Mouse (Mus musculus) hindbrain, embryonic 13.5 days (tissue): ENCODE measurements around the gene Snrnp48. TPM values are rescaled to one million over a fixed set of nuclear protein-coding genes. Genes with fewer than 3 reads are reported as not detected.

Experiments used
- ATAC-seq: fragments of 200-750 bp; cut with Nextera tagmentation; 2 replicates; pipeline ENCODE4 v1.8.0; 2017; ENCODE audit warnings: moderate TSS enrichment; ENCODE audit not compliant: low FRiP score
- H3K27ac ChIP-seq: fragments of 300-500 bp; sonication (generic); 2 replicates; pipeline ENCODE4 v1.5.1; 2015; ENCODE audit warnings: inconsistent platforms, mild to moderate bottlenecking, moderate library complexity
- H3K27me3 ChIP-seq: fragments of 300-500 bp; sonication (generic); 2 replicates; pipeline ENCODE4 v1.6.1; 2015; ENCODE audit warnings: mild to moderate bottlenecking, inconsistent platforms
- H3K36me3 ChIP-seq: fragments of 300-500 bp; sonication (generic); 2 replicates; pipeline ENCODE4 v1.6.1; 2015; ENCODE audit warnings: mild to moderate bottlenecking, inconsistent platforms
- H3K4me1 ChIP-seq: fragments of 300-500 bp; sonication (generic); replicated peaks from 2 replicates; pipeline ENCODE4 v1.6.1; 2015; ENCODE audit warnings: inconsistent platforms
- H3K4me2 ChIP-seq: fragments of 300-500 bp; sonication (generic); 2 replicates; pipeline ENCODE4 v1.6.1; 2015; ENCODE audit warnings: inconsistent platforms, mild to moderate bottlenecking, moderate library complexity
- H3K4me3 ChIP-seq: fragments of 300-500 bp; sonication (generic); 2 replicates; pipeline ENCODE4 v1.5.1; 2015; ENCODE audit warnings: mild to moderate bottlenecking, inconsistent platforms
- H3K9ac ChIP-seq: fragments of 300-500 bp; sonication (generic); 2 replicates; pipeline ENCODE4 v1.6.1; 2015; ENCODE audit warnings: mild to moderate bottlenecking, inconsistent platforms
- H3K9me3 ChIP-seq: fragments of 300-500 bp; sonication (generic); 2 replicates; pipeline ENCODE4 v1.6.1; 2016; ENCODE audit warnings: inconsistent platforms
- WGBS: fragments of 180-500 bp; shearing (Covaris S2); methylation state at CpG from one replicate; pipeline ENCODE4 v1.1.7; 2015; 5-methylcytosine and 5-hydroxymethylcytosine counted together
- polyA plus RNA-seq: library from polyadenylated mRNA; unstranded; fragments of >200 nt; fragmentation: Nextera tagmentation; extraction: Ambion mirVana; gene quantifications from 2 replicates; pipeline ENCODE4 v1.2.1, GENCODE M21; 2015

The Snrnp48 gene
- polyA plus RNA-seq, 1 experiment from 2014 or later = 29.1 TPM

DNA sequence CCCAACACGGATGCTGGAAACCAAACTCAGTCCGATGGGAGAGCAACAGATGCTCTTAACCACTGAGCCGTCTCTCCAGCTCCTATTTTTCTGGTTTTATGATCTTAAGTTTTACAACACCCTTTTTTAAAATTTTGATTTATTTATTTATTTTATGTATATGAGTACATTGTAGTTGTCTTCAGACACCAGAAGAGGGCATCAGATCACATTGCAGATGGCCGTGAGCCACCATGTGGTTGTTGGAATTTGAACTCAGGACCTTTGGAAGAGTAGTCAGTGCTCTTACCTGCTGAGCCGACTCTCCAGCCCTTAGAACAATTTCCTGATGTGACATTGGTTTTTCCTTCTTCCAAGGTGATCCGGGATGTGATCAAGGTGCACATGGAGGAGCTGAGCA lies 15.6 kb downstream of the Snrnp48 start:
- WGBS = 92% methylated on average over 6 of the region's 6 CpGs
- H3K27me3 ChIP-seq = no peaks in the 10 kb centered on the region
- H3K9me3 ChIP-seq = no peaks in the 10 kb centered on the region
- H3K9ac ChIP-seq = no peak overlapping the region
- no peak for ATAC-seq
- no peak overlapping the region for H3K4me3 ChIP-seq
- no peak overlapping the region for H3K27ac ChIP-seq
- peaks cover 93% of the 10 kb centered on the region for H3K36me3 ChIP-seq
- H3K4me1 ChIP-seq = no peaks in the 10 kb centered on the region
- H3K4me2 ChIP-seq = no peak overlapping the region

DNA sequence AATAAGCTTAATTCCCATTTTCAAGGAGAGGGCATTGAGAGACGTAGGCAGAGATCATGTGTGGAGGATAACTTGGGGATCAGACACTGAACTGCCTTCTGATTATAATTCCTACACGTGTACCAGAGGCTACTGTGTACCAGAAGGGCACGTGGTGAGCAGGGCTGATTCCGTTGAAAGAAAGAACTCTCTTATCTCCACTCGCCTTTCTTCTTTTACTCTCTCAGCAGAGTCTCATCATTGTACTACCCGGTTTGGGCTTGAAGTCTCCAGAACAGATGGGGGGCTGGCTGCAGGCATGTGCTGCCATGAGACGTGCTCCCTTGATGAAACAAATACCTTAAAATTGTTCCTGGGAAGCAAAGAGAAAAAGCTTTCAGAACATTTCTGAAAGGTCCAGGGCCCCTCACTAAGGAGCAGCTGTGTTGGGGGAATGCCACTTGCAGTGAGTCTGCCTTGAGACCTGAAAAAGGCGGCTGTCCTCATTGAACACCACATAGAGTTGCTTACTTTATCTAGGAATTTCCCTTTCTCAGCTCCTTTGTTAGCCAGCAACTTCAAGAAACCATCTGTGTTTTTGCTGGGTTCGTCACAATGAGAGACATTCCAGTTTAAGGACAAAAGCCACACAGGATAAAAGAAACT lies 25.6 kb downstream of the Snrnp48 start:
- Histone ChIP-seq H3K9ac (no peak overlapping the region), H3K4me1 (no peaks in the 10 kb centered on the region), H3K4me2 (no peak overlapping the region), H3K27ac (no peak overlapping the region), H3K4me3 (no peak overlapping the region), H3K36me3 (peaks cover 37% of the 10 kb centered on the region), H3K27me3 (no peaks in the 10 kb centered on the region), H3K9me3 (no peaks in the 10 kb centered on the region; the same call in 1 of the 2 replicates)
- ATAC-seq = no peak
- WGBS = 66% methylated on average over 9 of the region's 9 CpGs

DNA sequence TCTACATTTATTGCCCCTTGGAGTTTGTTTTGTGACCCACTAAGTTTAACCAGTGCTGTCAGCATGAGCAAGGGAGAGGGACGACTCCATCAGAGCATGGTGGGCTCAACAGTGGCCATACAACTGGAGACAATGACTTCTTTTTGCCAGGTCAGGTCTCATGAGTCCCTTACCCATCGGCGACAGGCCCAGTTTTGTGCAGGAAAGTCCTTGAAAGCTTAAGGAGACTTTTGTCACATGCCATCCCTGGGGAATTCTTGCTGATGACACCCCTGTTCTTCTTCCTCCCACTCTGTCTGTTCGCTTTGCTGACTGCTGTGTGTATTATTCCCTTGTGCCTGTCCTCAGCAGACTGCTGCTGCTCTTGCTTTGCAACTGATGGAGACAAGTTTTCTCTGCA lies 27.7 kb downstream of the Snrnp48 start:
- Histone ChIP-seq H3K27ac (no peak overlapping the region), H3K36me3 (peaks cover 34% of the 10 kb centered on the region), H3K4me3 (no peak overlapping the region), H3K9me3 (no peaks in the 10 kb centered on the region; the same call in 1 of the 2 replicates), H3K27me3 (no peaks in the 10 kb centered on the region), H3K4me2 (no peak overlapping the region), H3K4me1 (no peaks in the 10 kb centered on the region), H3K9ac (no peak overlapping the region)
- WGBS = 88% methylated on average over 4 of the region's 4 CpGs
- no peak for ATAC-seq

DNA sequence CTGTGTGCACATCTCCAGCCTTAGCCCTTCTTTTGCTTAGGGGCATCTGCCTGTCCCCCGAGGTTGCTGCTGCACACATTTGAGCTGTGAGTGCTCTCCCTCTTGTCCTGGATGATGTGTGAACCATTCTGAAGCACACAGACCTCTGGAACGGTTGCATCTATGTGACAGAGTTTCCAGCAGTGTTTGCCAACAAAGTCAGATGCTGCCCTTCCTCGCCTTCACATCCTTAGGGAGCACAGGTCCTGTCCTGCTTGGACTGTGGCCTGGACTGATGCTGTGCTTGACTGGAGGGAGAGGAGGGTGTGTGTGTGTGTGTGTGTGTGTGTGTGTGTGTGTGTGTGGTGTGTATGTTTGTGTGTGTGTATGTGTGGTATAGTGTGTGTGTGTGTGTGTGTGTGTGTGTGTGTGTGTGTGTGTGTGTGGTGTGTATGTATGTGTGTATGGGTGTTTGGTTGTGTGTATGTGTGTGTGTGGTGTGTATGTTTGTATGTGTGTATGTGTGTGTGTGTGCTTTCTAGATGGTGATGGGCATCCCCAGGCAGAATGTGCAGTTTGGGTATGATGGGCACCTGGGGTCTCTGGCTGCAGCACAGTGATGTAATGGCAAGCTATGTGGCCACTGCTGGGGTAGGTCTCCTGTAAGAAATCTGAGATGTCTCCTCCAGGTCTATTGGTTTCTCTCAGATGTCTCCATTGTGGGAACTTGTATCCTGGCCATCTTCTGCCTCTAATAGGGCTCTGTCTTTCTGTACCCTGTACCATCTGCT lies 28.3 kb downstream of the Snrnp48 start:
- Histone ChIP-seq H3K9me3 (no peaks in the 10 kb centered on the region; the same call in 1 of the 2 replicates), H3K27ac (no peak overlapping the region), H3K4me2 (no peak overlapping the region), H3K9ac (no peak overlapping the region), H3K4me1 (no peaks in the 10 kb centered on the region), H3K4me3 (no peak overlapping the region), H3K27me3 (no peaks in the 10 kb centered on the region), H3K36me3 (peaks cover 28% of the 10 kb centered on the region)
- no peak for ATAC-seq
- WGBS = 89% methylated on average over 3 of the region's 3 CpGs

DNA sequence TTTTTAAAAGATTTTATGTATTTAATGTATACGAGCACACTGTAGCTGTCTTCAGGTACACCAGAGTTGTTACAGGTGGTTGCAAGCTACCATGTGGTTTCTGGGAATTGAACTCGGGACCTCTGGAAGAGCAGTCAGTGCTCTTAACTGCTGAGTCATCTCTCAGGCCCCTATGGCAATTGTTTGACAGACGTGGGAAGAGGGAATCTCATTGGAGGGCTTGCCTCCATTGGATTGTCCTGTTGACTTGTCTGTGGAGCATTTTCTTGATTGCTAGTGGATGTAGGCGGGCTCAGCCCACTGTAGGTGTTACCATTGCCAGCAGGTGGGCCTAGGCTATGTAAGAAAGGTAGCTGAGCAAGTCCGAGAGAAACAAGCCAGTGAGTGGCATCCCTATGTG lies 29.9 kb downstream of the Snrnp48 start:
- Histone ChIP-seq H3K4me2 (no peak overlapping the region), H3K27me3 (no peaks in the 10 kb centered on the region), H3K36me3 (peaks cover 16% of the 10 kb centered on the region; the same call in 1 of the 2 replicates), H3K27ac (no peak overlapping the region), H3K9ac (no peak overlapping the region), H3K9me3 (no peaks in the 10 kb centered on the region), H3K4me1 (no peaks in the 10 kb centered on the region), H3K4me3 (no peak overlapping the region)
- 80% methylated on average over 5 of the region's 5 CpGs for WGBS
- ATAC-seq = no peak

DNA sequence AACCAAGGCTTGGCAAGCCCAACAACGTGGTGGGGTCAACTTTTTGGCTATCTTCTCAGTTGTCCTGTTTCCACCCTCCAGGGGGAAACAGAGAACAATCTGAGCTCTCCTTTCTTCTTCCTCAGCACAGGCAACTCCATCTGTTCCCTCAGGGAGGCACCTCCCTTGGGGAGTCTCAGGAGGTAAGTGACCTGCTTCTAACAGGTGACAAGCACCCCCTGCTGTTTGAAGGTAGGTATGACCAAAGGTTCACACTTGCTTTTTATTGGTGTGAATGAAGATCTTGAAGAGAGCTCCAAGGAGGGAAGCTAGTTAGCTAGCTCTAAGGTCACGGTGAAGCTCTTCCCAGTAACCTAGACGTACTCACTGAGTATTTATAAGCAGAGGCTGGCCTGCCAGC lies 30.6 kb downstream of the Snrnp48 start:
- WGBS = 78% methylated on average over 3 of the region's 3 CpGs
- H3K9ac ChIP-seq = no peak overlapping the region
- H3K27me3 ChIP-seq = no peaks in the 10 kb centered on the region
- H3K4me2 ChIP-seq = no peak overlapping the region
- peaks cover 12% of the 10 kb centered on the region; the same call in 1 of the 2 replicates for H3K36me3 ChIP-seq
- no peaks in the 10 kb centered on the region for H3K4me1 ChIP-seq
- H3K4me3 ChIP-seq = no peak overlapping the region
- no peak overlapping the region for H3K27ac ChIP-seq
- H3K9me3 ChIP-seq = no peaks in the 10 kb centered on the region
- ATAC-seq = no peak

DNA sequence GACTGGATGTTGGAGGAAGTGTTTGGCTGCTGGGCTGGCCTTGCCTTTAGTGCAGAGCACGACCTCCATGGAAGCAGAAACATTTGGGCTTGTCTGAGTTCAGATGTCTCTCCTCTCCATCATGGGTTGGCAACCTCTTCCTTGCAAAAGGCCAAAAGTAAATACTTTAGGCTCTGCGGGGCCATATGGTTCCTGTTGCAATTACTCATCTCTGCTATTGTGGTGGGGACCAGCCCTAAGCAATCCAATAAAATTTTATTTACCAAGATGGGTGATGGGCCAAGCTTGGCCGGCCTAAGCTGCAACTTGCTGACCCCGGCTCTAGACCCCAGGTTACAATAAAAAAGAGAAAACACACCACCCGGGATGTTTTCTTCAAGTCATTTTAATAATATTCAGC lies 43.4 kb downstream of the Snrnp48 start:
- no peaks in the 10 kb centered on the region for H3K36me3 ChIP-seq

DNA sequence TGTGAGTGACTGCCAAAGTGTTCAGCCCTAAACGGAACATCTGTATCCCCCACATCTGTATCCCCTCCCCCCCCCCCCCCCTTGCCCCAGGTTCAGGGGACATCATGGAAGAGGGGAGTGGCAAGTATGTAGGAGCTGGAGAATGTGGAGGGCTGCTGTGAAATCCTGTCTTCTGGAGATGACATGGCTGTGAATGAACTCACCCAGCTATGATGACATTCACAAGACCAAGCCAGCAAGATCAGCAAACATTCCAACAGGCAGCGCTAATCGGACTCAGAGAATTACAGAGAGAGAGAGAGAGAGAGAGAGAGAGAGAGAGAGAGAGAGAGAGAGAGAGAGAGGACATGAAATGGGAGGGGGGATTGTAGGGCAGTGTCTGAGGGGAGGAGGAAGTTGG lies 46.5 kb downstream of the Snrnp48 start:
- no peak overlapping the region for H3K4me2 ChIP-seq
- ATAC-seq = no peak
- H3K36me3 ChIP-seq = no peaks in the 10 kb centered on the region
- H3K4me1 ChIP-seq = no peaks in the 10 kb centered on the region
- 84% methylated on average over 3 of the region's 3 CpGs for WGBS
- no peaks in the 10 kb centered on the region for H3K9me3 ChIP-seq
- H3K27me3 ChIP-seq = no peaks in the 10 kb centered on the region
- H3K4me3 ChIP-seq = no peak overlapping the region
- H3K9ac ChIP-seq = no peak overlapping the region
- no peak overlapping the region for H3K27ac ChIP-seq

More for the DNA sequence above, 43.4 kb downstream of the Snrnp48 start:
- H3K4me3 ChIP-seq = no peak overlapping the region
- 84% methylated on average over 5 of the region's 5 CpGs for WGBS
- no peaks in the 10 kb centered on the region for H3K27me3 ChIP-seq
- no peak for ATAC-seq
- H3K4me1 ChIP-seq = no peaks in the 10 kb centered on the region
- H3K9me3 ChIP-seq = no peaks in the 10 kb centered on the region
- H3K27ac ChIP-seq = no peak overlapping the region
- H3K9ac ChIP-seq = no peak overlapping the region
- no peak overlapping the region for H3K4me2 ChIP-seq

DNA sequence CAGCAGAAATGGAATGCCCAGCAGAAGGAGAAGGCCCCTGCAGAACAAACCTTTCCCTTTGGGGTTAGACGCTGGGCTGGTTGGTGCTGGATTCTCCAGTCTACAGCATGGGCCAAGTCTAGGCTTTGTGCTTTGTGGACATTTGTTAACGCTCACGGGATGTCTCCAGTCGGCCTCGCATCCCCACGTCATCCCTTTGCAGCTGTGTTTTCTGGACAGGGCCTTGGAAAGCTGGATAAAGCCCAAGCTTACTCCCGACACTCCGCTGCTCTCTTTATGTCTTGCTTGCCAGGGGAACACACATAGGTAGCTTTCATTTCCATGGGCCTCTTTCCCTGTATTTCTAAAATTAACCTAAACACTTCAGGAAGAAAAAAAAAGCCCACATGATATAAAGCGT lies 49.0 kb downstream of the Snrnp48 start:
- ATAC-seq = no peak
- WGBS = 90% methylated on average over 9 of the region's 9 CpGs
- Histone ChIP-seq H3K9me3 (no peaks in the 10 kb centered on the region), H3K4me2 (no peak overlapping the region), H3K36me3 (no peaks in the 10 kb centered on the region), H3K4me1 (no peaks in the 10 kb centered on the region), H3K27ac (no peak overlapping the region), H3K27me3 (no peaks in the 10 kb centered on the region), H3K4me3 (no peak overlapping the region), H3K9ac (no peak overlapping the region)

DNA sequence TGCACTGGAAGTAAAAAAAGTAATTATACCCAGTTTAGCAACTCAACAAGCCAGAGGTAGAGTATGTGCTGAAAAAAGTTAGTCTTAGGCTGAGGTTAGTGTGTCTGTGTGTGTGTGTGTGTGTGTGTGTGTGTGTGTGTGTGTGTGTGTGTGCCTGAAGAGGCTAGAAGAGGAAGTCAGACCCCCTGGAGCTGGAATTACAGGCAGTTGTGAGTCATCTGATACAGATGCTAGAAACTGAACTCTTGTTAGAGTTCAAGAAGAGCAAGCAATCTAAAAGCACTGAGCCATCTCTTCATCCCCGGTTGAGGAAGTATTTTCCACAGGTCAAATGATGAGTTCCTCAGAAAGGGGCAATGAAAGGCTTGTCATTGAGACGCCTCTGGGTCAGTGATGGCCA lies 54.2 kb downstream of the Snrnp48 start:
- no peak for ATAC-seq
- no peak overlapping the region for H3K27ac ChIP-seq
- WGBS = 89% methylated on average over 2 of the region's 2 CpGs
- H3K4me3 ChIP-seq = no peak overlapping the region
- H3K4me1 ChIP-seq = no peaks in the 10 kb centered on the region
- H3K9me3 ChIP-seq = no peaks in the 10 kb centered on the region
- H3K9ac ChIP-seq = no peak overlapping the region
- H3K4me2 ChIP-seq = no peak overlapping the region
- H3K27me3 ChIP-seq = no peaks in the 10 kb centered on the region
- no peaks in the 10 kb centered on the region for H3K36me3 ChIP-seq

DNA sequence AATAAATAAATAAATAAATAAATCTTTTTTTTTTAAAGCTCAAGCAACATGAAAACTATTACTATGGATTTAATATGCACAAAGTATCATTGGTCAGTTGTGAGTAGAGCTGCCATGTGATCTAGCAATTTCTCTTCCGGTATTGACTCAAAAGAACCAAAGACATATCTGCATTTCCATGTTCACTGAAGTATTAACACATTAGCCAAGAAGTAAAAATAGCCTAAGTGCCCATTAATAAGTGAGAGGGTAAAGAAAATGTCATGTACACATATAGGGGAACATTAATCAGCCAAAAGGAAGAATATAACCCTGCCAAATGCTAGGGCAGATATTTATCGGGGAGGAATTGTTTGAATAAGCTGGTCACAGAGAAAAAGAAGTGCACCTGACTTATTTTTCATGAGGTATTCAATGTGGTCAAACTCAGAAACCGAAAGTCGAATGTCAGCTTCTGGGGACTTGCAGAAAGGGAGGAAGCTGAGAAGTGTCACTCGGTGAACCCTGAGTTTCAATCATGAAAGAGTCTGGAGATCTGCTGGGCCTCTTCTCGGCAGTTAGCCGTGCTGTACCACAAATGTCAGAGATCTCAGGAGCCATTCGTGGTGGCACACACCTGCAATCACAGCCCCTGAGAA lies 64.4 kb downstream of the Snrnp48 start:
- ATAC-seq = no peak
- Histone ChIP-seq H3K27ac (no peak overlapping the region), H3K9me3 (peaks cover 9% of the 10 kb centered on the region; the same call in 1 of the 2 replicates), H3K4me2 (no peak overlapping the region), H3K4me1 (no peaks in the 10 kb centered on the region), H3K9ac (no peak overlapping the region), H3K36me3 (no peaks in the 10 kb centered on the region), H3K4me3 (no peak overlapping the region), H3K27me3 (no peaks in the 10 kb centered on the region)
- 90% methylated on average over 8 of the region's 8 CpGs for WGBS

DNA sequence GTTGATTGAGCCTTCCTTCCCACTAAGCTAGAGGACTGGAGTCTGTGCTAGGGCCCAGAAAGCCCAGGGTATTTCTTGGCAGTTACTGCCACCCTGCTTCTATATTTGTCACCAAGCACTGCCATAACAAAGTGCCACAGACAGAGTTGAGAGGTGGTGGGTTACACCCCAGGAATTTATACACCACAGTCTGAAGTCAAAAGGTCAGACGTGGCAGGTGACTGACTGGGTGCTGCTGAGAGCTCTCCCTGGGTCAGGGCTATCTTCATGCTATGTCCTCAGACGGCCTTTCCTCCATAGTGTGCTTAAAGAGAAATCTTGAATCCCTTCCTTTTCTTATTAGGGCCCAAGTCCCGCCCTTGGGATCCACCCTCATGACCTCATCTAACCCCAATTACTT lies 67.9 kb downstream of the Snrnp48 start:
- no peaks in the 10 kb centered on the region for H3K36me3 ChIP-seq
- no peaks in the 10 kb centered on the region for H3K9me3 ChIP-seq
- no peak overlapping the region for H3K9ac ChIP-seq
- H3K27me3 ChIP-seq = no peaks in the 10 kb centered on the region
- H3K4me2 ChIP-seq = no peak overlapping the region
- 70% methylated on average over 3 of the region's 3 CpGs for WGBS
- H3K4me3 ChIP-seq = no peak overlapping the region
- no peak for ATAC-seq
- H3K27ac ChIP-seq = no peak overlapping the region
- no peaks in the 10 kb centered on the region for H3K4me1 ChIP-seq
